Mouse (Mus musculus) cerebellum, postnatal 14 days (tissue): ENCODE data around the gene P4ha2.

Experiments used
- DNase-seq, 2 experiments: peaks; one replicate each; pipeline ENCODE4 v3.0.0; 2021; ENCODE audit warnings: mixed read lengths in 2 of 2

The P4ha2 gene

DNA sequence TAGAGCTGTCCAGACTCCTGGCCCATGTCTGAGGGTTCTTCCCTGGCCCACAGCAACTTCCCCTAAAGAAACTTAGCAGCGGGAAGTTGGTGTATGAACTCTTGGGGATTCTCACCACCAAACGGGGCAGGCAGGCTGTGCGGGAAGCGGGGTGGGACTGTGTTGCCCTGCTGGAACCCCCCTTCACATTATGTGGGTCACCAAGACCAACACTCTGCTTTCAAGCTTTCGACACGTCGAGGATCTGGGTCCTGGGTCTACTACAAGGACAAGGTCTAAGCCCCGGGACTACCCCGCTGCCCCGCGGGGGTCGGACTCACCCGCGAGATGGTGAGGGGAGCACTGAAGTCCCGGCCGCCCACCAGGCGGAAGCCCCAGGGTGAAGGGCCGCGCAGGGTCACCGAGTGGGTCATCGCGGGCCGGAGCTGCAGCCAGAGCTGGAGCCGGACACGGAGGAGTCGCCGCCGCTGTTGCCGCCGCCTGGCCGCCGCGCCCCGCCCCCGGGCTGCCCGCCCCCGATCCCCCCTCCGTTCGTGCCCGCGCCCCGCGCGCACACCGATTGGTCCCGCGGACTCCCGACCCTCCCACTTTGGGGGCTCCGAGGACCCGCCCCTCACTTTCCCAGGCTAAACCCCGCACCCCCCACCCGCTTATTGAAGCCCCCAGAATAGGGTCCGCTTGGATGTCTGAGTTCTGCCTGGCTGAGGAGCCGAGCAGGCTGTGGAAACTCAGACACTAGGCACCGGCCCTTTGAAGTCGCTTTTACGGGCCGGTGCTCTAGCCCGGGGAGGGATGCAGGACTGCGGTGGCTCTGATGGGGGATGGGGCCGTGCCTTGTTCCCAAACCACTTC is 31.1 kb upstream of the P4ha2 start, which contains the start of gene Pdlim4:
Gene Pdlim4, minus strand, starts transcription at position 495 of the 852 bp plus-strand sequence.
- DNase-seq: peak in 1 of 2 experiments; percentile 41

DNA sequence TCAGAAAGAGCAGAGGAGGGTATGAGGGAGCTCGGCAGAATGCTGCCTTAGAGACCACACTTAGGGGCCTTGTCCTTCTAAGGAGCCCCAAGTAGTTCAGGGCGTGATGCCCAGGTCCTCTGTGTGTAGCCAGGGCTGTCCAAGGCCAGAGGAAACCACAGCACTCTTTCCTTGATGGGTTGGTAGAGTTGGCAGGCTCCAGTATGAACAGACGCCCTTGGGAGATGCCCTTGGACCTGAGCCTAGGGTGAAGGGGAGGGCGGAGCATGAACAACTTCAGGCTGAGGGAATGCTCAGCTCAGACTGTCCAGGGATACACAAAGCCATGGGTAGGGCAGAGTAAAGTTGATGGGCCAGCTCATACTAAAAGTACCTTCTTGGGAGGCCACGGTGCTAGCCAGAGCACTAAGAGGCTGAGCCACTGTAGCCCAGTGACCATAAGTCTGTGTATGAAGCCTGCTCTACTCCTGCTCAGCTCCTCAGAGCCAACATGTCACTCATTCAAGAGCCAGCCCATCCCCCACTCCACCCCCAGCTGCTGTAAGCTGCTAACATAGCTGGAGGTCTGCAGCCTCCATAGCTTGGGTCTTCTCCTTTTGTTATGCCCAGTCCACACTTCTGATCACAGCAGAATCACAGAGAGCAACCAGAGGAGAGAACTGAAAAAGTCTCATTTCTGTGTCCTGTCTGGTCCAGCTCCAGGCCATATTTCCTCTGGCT is 28.0 kb upstream of the P4ha2 start:
- peak; percentile 70 to 72 for DNase-seq

DNA sequence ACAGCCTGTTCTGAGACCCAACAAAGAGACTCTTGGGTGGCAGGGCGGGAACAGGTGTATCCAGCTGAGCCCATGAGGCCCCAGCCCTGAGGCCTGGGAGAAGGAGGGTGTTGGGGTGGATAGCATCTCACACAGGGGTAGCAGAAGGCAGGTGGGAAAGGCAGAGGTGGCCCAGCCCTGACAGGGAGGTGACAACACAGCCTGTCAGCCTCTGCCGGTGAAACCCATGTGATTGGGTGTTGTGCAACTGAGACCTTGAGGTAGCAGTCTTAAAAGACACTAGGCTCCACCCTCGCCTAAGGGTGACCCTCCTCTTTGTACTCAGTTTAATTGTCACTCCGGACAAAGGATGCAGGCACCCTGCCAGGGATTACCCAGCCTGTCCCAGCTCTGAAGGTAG is 26.6 kb upstream of the P4ha2 start:
- DNase-seq: no peak

DNA sequence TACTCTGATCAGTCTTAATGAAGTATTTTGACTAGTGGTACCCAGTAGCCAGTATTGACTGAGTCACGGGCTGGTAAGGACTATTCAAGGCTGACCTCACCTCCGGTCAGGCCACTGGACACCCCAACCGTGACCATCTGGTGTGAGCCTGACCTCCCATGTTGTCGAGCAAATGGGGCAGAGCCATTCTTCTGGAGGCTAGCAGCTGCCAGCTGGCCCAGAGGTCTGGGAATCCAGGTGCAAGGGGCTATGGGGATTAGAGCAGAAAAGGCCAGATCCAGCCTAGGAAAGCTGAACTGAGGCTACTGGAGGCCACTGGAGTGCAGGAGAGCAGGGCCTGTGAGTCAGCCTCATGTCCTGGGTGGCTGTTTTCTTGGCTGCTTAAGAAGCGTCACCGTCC is 24.5 kb upstream of the P4ha2 start:
- DNase-seq: peak in 1 of 2 experiments; percentile 38

DNA sequence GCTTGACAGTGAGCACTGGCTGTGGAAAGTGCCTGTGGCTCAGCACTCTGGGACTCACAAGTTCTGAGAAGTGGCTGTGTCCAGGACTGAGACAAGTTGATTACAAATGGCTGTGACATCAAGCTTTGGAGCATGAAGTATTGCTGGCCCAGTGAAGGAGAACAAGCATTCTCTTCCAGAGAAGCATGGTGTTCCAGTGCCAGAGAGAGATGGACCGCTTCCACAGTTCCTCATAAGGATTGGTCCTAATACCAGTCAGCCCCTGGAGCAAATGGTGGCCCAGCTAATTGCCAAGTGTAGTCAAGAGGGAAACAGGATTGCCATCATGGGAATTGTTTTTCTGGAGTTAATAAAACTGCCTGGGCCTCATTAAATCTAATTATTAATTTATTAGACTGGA is 23.8 kb upstream of the P4ha2 start:
- DNase-seq: peak; percentile 71 to 72

DNA sequence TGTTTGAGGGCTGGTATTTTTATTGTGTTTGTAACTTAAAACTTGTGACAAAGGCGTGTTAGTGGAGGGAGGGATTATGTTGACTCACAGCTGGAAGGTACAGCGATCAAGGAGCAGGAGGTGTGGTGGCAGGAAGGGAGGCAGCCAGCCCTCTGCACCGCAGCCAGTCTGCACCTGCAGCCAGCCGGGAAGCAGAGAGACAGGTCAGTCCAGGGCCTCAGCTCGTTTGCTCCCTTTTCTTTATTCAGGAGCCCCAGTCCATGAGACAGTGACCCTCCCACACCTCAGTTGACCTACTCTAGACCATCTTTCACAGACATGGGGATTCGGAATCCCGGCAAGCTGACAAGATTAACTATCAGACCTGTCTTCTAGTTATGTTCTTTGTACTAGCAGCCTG is 19.5 kb upstream of the P4ha2 start:
- no peak for DNase-seq

DNA sequence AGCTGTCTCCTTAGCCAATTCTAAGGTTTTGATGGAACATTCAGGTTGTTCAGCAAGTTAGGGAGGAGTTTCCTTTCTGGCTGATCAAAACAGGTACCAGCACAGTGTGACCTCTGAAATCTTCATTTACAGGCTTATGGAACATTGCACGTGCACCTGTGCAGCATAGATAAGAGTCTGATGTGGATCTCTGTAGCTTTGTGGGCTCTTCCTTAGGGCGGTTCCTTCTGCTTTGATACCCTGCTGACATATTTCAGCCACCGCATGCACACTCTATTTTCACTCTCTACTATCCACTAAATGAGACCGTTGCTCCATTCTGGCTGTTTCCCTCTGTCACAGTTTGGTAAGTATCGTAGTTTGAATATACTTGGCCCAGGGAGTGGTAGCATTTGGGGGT is 17.2 kb upstream of the P4ha2 start:
- DNase-seq: no peak

DNA sequence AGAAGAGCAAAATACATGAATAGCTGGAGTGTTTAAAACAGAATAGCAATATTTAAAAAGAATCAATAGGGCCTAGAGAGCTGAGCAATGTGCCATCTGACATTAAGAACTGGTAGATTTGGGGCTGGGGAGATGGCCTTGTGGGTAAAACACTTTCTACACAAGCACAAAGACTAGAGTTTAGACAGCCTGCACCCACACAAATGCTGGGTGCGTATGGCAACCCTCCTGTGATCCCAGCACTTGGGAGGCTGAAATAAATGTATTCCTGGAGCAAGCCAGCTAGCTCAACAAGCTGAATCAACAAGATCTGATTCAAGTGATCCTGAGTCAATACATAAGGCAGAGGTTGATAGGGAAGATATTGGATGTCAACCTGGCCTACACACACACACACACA is 14.9 kb upstream of the P4ha2 start:
- DNase-seq: no peak

DNA sequence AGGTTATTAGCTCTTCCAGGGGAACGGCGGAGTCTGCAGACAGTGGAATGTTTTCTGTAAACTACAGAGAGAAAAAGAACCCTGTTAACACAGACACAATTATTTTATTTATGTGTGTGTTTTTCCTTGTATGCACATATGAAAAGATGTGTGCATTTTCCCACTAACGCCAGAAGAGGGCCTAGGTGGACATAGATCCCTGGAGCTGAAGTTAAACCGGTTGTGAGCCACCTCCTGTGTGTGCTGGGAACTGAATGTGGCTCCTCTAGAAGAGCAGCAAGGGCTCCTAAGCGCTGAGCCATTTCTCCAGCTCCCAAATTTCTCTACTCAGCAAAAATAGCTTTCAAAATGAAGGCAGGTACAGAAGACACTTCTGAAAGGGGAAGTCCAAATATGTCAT is 14.1 kb upstream of the P4ha2 start:
- DNase-seq: no peak

DNA sequence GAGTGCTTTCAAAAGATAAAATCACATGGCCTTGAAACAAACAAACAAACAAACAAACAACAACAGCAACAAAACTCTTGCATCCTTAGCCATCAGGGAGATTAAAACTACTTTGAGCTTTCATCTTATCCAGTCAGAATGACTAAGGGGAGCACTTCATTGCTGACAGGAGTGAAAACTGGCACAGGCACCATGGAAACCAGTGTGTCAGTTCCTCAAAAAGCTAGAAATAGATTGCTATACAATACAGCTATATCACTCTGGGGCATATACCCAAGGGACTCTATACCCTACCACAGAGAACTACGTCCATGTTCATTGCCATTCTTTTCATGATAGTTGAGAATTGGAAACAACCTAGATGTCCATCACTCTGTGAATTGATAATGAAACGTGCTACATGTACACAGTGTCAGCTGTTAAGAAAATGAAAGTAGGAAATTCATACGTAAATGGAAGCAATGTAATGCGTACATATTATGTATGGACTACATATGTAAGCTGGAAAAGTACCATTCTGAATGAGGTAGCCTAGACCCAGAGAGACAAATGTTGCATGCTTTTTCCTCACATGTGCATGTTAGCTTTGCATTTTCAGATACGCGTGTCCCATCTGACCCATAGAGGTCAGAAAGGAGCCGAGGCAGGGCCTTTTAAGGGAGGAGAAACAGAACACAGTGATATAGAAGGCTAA is 11.5 kb upstream of the P4ha2 start:
- DNase-seq: no peak

DNA sequence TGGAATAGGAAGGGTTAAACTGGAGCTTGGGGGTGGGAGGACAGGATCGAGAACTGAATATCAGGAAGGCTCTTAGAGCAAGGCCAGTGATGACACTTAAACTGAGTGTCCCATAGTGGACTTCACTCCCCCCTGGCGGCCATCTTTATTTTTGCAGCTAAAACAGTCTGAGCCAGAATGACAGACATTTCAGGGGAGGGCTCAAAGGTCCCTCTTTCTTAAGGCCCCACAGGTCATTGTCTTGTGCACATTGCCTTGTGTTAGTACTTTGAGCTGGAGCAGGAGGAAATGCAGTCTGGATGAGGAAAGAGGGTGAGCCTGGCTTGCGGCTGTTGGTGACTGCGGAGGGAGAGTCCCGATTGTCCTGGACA is 11.0 kb upstream of the P4ha2 start:
- DNase-seq: peak; percentile 93 to 96

DNA sequence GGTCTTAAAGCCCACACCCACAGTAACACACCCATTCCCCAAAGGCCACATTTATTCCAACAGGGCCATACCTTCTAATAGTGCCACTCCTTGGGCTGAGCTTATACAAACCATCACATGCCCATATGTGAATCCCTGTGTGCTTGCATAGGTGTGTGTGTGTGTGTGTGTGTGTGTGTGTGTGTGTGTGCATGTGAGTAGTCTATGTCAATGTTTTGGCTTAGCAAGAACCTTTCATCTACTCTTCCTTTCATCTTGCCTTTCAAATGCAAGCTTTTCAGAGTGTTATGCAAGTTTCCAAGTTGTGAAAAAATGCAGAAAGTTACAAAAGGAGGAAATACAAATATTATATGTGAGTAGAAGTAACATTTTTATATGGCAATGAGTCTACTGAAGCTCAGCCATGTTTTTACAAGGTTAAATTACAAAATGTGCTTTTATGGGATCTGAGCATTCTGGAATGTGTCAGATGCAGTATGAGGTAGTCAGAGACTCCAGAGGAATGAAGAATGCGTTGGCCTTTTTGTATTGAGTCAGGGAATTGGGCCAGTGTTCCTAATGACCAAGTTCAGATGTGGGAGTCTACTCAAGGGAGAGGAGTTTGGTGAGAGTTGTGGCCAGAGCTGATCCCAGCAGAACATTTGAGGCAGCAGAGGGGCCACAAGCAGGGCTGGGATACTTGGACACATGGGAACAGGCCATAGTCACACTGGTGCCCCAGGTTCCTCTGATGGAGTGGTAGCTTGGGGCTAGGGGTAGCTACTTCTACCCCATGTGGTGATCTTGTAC is 9.6 kb upstream of the P4ha2 start:
- DNase-seq: no peak

DNA sequence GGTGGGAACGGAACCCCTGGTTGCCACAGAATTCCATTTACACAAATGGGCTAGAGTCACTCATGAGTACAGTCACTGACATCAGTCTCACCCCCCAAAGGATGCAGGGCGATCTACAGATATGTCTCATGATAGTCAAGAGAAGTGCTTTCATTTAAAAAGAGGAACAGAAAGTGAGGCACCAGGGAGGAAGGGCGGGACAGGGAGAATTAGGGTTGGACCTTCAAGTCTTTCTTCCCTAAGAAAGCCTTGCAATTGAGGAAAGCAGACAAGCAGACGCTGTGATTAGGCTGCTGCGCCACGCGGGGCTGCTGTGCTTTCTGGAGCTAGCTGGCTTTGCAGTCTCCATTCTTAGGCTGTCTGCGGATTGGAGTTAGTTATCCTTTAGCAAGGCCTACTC is 8.2 kb upstream of the P4ha2 start:
- DNase-seq: peak in 1 of 2 experiments; percentile 7

DNA sequence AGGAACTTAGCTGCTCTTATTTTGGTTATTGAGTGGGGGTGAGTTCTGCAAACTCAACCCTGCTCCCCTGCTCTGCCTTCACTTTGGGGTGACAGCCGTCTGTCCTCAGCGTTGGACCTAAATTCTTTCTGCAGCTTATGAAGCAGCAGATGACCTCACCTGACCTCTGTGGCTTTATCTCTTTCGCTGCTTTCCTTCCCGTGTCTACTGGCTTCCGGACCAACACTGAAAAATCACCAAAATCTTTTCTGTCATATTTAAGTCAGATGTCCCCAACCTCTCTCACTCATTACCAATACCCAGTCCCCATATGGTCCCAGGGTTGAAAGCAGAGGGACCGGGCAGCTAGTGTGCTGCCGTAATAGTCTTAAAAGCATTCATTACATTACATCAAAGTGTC is 7.7 kb upstream of the P4ha2 start:
- DNase-seq: no peak

DNA sequence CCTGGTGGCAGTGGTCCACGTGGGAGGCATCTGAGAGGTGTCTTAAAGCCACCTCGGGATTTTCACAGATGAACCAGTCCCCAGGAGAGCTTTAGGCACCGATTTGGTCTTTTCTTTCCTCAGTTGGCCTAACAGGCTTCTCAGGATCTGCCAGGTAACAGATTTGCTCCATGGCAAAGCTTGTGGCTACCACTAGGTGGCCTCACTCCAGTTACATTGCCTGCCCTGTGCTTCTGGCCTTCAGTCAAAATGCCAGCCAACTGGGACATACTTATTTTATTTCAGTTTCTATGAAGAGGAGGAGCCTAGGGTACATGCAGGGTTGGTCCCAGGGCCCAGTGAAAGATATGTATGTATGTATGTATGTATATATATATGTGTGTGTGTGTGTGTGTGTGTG is 6.9 kb upstream of the P4ha2 start:
- peak; percentile 76 to 83 for DNase-seq

DNA sequence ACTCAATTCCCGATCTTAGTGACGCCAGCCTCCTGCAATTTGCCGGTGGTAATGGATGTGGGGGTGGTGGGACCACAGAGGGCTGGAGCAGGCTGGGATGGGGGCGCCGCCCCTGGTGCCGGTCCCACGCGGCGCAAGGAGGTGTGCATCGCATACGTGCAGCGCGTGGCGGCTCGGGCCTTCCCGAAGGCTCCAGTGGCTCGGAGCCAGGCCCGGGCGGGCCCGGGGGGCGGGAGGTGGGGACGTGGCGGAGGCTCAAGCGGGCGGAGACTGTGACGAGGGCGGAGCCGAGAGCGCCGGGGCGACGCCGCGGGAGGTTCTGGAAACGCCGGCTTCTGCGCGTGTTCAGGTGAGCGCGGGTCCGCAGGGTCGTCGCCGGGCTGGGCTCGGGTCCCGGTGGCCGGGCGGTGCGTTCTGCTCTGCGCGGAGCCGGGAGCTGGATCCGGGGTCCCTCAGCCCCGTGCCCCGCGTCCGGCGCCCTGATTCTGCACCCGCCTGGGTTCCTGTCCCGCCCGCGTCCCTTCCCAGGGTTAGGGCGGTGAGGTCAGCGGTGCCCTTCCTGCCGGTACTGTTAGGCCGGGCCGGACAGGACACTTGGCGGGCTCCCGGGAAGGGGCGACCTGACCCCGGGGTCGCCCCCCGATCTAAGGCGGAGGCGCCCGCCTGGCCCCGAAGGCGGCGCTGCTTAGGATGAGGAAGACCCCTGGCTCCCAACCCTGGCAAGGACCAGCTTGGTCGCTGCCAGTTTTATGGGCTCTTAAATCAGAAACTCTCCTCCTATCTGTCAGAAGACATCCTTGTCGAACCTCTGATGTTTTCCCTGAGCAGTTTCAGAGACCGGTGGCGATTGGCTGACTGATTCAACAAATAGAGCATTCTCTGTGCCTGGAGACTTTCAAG is 1.0 kb downstream of the P4ha2 start:
- peak; percentile 70 to 72 for DNase-seq

DNA sequence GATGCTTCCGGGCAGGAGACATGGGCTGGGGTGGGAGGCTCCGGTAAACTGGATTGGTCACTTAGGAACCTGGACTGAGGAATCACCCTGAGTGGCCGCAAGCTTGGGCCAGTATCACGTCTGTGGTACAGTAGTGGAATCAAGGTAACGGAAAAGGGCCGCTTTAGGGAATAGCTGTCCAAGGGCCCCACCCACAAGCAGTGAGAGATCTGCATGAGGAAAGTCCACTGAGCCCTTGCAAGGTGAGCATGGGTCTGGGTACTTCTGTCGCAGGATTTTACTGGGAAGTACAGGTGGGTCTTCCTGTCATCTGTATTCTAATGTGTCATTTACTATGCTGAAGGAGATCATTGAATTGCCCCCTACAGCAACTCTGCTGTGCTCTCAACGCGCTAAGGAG is 1.8 kb downstream of the P4ha2 start:
- DNase-seq: peak in 1 of 2 experiments; percentile 9

DNA sequence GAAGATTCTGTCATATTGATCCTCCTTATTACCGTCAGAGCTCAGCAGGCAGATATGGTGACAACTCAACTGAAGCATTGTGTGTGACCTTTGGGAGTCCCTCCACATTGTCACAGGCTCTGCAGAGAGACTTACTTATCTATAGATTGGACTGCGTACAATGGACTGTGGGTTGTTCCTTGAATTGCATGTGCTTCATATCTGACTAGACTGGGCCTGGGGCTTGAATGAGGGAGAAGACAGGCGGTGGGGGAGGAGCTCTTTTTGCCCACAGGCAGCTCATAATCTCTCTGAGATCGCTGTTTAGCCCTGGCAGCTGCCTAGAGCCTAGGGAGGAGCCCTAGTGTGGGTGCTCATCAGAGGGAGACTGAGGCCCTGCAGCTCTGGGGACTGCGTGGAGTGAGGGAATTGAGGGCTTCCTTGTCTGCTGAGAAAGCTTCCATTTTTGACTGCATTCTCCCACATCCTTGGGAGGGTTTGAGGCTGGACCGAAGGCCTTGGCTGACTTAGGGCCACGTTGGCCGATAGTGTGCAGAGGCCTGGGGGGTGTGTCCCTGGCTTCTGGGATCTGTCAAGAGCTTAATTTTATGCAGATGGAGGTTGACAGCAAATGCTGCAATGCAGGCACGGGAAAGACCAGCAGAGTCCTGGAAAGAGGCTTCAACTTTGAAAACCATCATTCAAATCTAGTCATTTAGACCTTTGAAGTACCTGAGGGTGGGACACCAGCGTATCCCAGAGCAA is 3.0 kb downstream of the P4ha2 start:
- no peak for DNase-seq

DNA sequence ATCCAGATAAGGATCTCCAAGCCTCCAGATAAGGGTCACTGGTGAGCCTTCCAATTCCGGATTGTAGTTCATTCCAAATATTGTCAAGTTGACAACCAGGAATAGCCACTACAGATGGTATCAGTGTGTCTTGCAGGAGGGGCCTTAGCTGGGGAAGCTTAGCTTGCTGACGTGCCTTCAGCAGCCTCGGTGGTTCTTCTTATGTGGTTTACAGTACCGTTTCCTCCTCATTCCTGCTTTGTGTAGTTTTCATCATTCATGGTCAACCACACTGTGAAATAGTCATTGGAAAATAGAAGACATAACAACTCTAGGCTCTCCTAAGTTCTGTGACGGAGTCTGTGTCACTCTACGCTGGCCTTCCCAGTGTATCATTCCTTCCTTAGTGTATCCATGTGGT is 5.1 kb downstream of the P4ha2 start:
- DNase-seq: no peak

DNA sequence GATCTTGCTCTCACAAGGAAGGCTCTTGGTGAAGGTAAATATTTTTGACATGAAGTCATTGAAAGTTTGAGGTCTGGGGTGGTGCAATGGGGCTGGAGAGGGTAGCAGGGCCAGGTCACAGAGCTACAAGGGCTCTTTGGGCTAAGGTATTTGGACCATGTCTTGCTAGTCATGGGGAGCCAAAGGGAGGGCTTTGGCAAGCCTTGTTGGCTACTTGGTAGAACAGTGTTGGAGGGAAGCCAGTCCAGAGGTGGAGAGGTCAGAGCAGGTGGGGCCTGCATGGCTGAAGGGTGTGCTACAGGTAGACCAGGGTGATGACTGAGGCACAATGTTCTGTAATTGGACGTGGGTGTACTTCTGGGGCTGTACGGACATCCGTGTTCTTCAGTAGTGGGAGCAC is 6.8 kb downstream of the P4ha2 start:
- peak in 1 of 2 experiments; percentile 30 for DNase-seq

DNA sequence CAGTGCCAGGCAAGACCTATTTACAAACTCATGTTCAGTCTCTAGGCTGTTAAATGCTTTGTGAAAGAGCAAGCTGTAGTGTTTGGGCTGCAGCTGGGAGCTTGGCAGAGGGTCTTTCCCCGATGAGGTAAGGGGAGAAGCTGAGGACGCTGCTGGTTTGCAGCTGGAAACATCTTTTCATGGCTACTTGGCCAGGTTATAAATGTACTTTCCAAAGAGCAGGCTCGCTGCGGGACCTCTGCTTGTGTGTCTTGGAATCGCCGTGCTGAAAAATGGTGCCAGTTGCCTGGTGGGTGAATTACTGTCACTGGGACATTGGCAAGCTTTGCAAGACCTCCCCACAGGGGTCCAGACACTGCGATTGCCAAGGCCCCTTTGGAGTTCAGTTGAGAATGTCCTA is 7.3 kb downstream of the P4ha2 start:
- DNase-seq: peak; percentile 76 to 90
